Mouse (Mus musculus) limb, embryonic 14.5 days (tissue): Measurements from ENCODE around the gene Acin1. TPM values are rescaled to one million over a fixed set of nuclear protein-coding genes. Genes with fewer than 3 reads are reported as not detected.

ENCODE experiments used
- ATAC-seq: fragments of 200-750 bp; cut with Nextera tagmentation; 2 replicates; pipeline ENCODE4 v1.8.0; 2017; ENCODE audit warnings: low read depth, moderate number of reproducible peaks, moderate TSS enrichment; ENCODE audit not compliant: low FRiP score
- DNase-seq: peaks from one replicate; pipeline ENCODE4 v3.0.0-alpha.2; 2015; ENCODE audit warnings: low spot score
- H3K27ac ChIP-seq: fragments of 300-500 bp; sonication (generic); replicated peaks from 2 replicates; pipeline ENCODE4 v1.5.1; 2014; ENCODE audit warnings: low read depth, mild to moderate bottlenecking, low read length, moderate library complexity, mixed read lengths
- H3K27me3 ChIP-seq: fragments of 300-500 bp; sonication (generic); 2 replicates; pipeline ENCODE4 v1.6.1; 2014; ENCODE audit warnings: low read length, mixed read lengths; ENCODE audit not compliant: control insufficient read depth, insufficient read depth
- H3K36me3 ChIP-seq: fragments of 300-500 bp; sonication (generic); 2 replicates; pipeline ENCODE4 v1.6.1; 2014; ENCODE audit warnings: mild to moderate bottlenecking, low read length, moderate library complexity, mixed read lengths; ENCODE audit not compliant: control insufficient read depth, insufficient read depth
- H3K4me1 ChIP-seq: fragments of 300-500 bp; sonication (generic); 2 replicates; pipeline ENCODE4 v1.6.1; 2014; ENCODE audit warnings: antibody characterized with exemption, low read length, mixed read lengths; ENCODE audit not compliant: control insufficient read depth, insufficient read depth
- H3K4me2 ChIP-seq: fragments of 300-500 bp; sonication (generic); replicated peaks from 2 replicates; pipeline ENCODE4 v1.6.1; 2014; ENCODE audit warnings: low read depth, mild to moderate bottlenecking, low read length, moderate library complexity; ENCODE audit not compliant: severe bottlenecking
- H3K4me3 ChIP-seq: fragments of 300-500 bp; sonication (generic); replicated peaks from 2 replicates; pipeline ENCODE4 v1.5.1; 2014; ENCODE audit warnings: low read length
- H3K9ac ChIP-seq: fragments of 300-500 bp; sonication (generic); 2 replicates; pipeline ENCODE4 v1.6.1; 2014; ENCODE audit warnings: mild to moderate bottlenecking, low read depth, low read length, moderate library complexity; ENCODE audit not compliant: severe bottlenecking
- H3K9me3 ChIP-seq: fragments of 300-500 bp; sonication (generic); 2 replicates; pipeline ENCODE4 v1.6.1; 2016; ENCODE audit warnings: low read length; ENCODE audit not compliant: control insufficient read depth
- POLR2A ChIP-seq: fragments of 200-500 bp; IDR thresholded peaks from 2 replicates; pipeline ENCODE4 v1.8.0; 2012; ENCODE audit warnings: inconsistent platforms, mild to moderate bottlenecking, moderate library complexity, borderline replicate concordance; ENCODE audit not compliant: insufficient read depth, insufficient read length; ENCODE audit errors: extremely low read depth
- WGBS: fragments of 180-500 bp; shearing (Covaris S2); extraction: QIAGEN DNeasy Blood & Tissue Kit; methylation state at CpG from one replicate; pipeline ENCODE4 v1.1.7; 2014; 5-methylcytosine and 5-hydroxymethylcytosine counted together
- polyA plus RNA-seq, 2 experiments: library from polyadenylated mRNA; depleted of rRNA in 1 of 2; stranded (reverse) in 1 of 2; unstranded in 1 of 2; fragments of >200 nt; fragmentation: Nextera tagmentation in 1 of 2; extraction: Ambion mirVana in 1 of 2; gene quantifications; 2 replicates each; pipeline versions ENCODE4 v1.2.1 to v1.2.3; 2012 to 2014

The Acin1 gene
- polyA plus RNA-seq, 2 experiments, result 99.4 to 297 TPM

GRCm38 (mm10) chr14:54638210-54638609 is 48.5 kb downstream of the Acin1 start:
- H3K27me3 ChIP-seq, result no peaks in the 10 kb centered on the region
- TF ChIP-seq POLR2A, result no peak
- H3K9me3 ChIP-seq, result no peaks in the 10 kb centered on the region
- H3K4me2 ChIP-seq, result no peak overlapping the region
- DNase-seq, result no peak
- peaks cover 10% of the 10 kb centered on the region for H3K4me1 ChIP-seq
- no peak overlapping the region for H3K4me3 ChIP-seq
- no peak overlapping the region for H3K27ac ChIP-seq
- ATAC-seq, result no peak
- no peak overlapping the region for H3K9ac ChIP-seq
- peaks cover 62% of the 10 kb centered on the region for H3K36me3 ChIP-seq
- WGBS, result 69% methylated on average over 5 of the region's 5 CpGs

- Histone ChIP-seq H3K27ac (no peak overlapping the region), H3K4me3 (no peak overlapping the region), H3K9me3 (no peaks in the 10 kb centered on the region), H3K9ac (no peak overlapping the region), H3K27me3 (no peaks in the 10 kb centered on the region), H3K4me2 (no peak overlapping the region), H3K36me3 (peaks cover 63% of the 10 kb centered on the region), H3K4me1 (peaks cover 10% of the 10 kb centered on the region)
- TF ChIP-seq POLR2A, result no peak
- 57% methylated on average over 8 of the region's 8 CpGs for WGBS
- DNase-seq (no peak), ATAC-seq (no peak)
Observed at GRCm38 (mm10) chr14:54636954-54637353, 49.8 kb downstream of the Acin1 start.

- H3K9ac ChIP-seq, result no peak overlapping the region
- no peaks in the 10 kb centered on the region for H3K9me3 ChIP-seq
- no peaks in the 10 kb centered on the region for H3K27me3 ChIP-seq
- DNase-seq (no peak), ATAC-seq (no peak)
- no peak for TF ChIP-seq POLR2A
- H3K4me2 ChIP-seq, result no peak overlapping the region
- H3K4me1 ChIP-seq, result no peaks in the 10 kb centered on the region; the same call in 1 of the 2 replicates
- no peak overlapping the region for H3K4me3 ChIP-seq
- 88% methylated on average over 4 of the region's 4 CpGs for WGBS
- H3K27ac ChIP-seq, result no peak overlapping the region
- peaks cover 77% of the 10 kb centered on the region for H3K36me3 ChIP-seq
Observed at GRCm38 (mm10) chr14:54634182-54634581, 52.5 kb downstream of the Acin1 start.

GRCm38 (mm10) chr14:54632252-54632651 is 54.5 kb downstream of the Acin1 start:
- no peak overlapping the region for H3K4me3 ChIP-seq
- no peaks in the 10 kb centered on the region for H3K9me3 ChIP-seq
- no peak overlapping the region for H3K4me2 ChIP-seq
- H3K4me1 ChIP-seq, result no peaks in the 10 kb centered on the region
- no peak overlapping the region for H3K27ac ChIP-seq
- H3K36me3 ChIP-seq, result peaks cover 63% of the 10 kb centered on the region
- TF ChIP-seq POLR2A, result no peak
- 91% methylated on average over 17 of the region's 37 CpGs for WGBS
- H3K27me3 ChIP-seq, result no peaks in the 10 kb centered on the region
- no peak for ATAC-seq
- no peak overlapping the region for H3K9ac ChIP-seq
- no peak for DNase-seq

GRCm38 (mm10) chr14:54631240-54631599 is 55.5 kb downstream of the Acin1 start:
- 68% methylated on average over 4 of the region's 4 CpGs for WGBS
- ATAC-seq (no peak), DNase-seq (no peak)
- TF ChIP-seq POLR2A, result no peak
- Histone ChIP-seq H3K36me3 (peaks cover 53% of the 10 kb centered on the region), H3K4me2 (no peak overlapping the region), H3K9ac (no peak overlapping the region), H3K27me3 (no peaks in the 10 kb centered on the region), H3K9me3 (no peaks in the 10 kb centered on the region), H3K4me3 (no peak overlapping the region), H3K4me1 (no peaks in the 10 kb centered on the region), H3K27ac (no peak overlapping the region)
